ENCODE assay signal across 17 mouse cellular contexts in genomic region chr4:140203696-140204272, GRCm38 (mm10). TPM values are rescaled to one million over a fixed set of nuclear protein-coding genes. Genes with fewer than 3 reads are reported as not detected.
DNase-seq lines count a peak whose midpoint lies in the region; ATAC-seq and TF ChIP-seq lines count a peak whose summit lies in the region.
"Had no signal": no experiment of that assay in that cellular context is flagged by ENCODE, and none has a peak within 500 bp of the region (broad histone marks: within the 10 kb centered on the region; RNA-seq: fewer than 3 reads in every experiment).

No protein-coding gene starts in this region.

- no peak overlapping the region for H3K9ac ChIP-seq in forebrain, embryonic 12.5 days
- no peak overlapping the region for H3K9ac ChIP-seq in forebrain, embryonic 15.5 days (replicated peaks)
- H3K9ac ChIP-seq in midbrain, postnatal 0 days (replicated peaks; ENCODE audit: low read length, poor library complexity, severe bottlenecking), result no peak overlapping the region
- H3K9ac ChIP-seq: intestine, embryonic 15.5 days had no signal

- no peak overlapping the region for H3K4me3 ChIP-seq in forebrain, embryonic 12.5 days (replicated peaks)
- H3K4me3 ChIP-seq in forebrain, embryonic 15.5 days, result no peak overlapping the region
- no peak overlapping the region for H3K4me3 ChIP-seq in midbrain, embryonic 10.5 days
- no peak overlapping the region for H3K4me3 ChIP-seq in midbrain, postnatal 0 days (ENCODE audit: low read depth, low read length)
- no peak overlapping the region for H3K4me3 ChIP-seq in kidney, adult 2 months (ENCODE audit: insufficient read depth, low read depth, low read length)
- H3K4me3 ChIP-seq: intestine, embryonic 15.5 days had no signal

- H3K27me3 ChIP-seq in forebrain, embryonic 12.5 days, result no peaks in the 10 kb centered on the region
- H3K27me3 ChIP-seq in forebrain, embryonic 15.5 days, result no peaks in the 10 kb centered on the region
- peaks cover 11% of the 10 kb centered on the region for H3K27me3 ChIP-seq in midbrain, embryonic 10.5 days (ENCODE audit: low read depth, poor library complexity, severe bottlenecking)
- no peaks in the 10 kb centered on the region for H3K27me3 ChIP-seq in midbrain, postnatal 0 days (ENCODE audit: insufficient read depth, low read length)
- no peaks in the 10 kb centered on the region for H3K27me3 ChIP-seq in kidney, adult 2 months (replicated peaks; ENCODE audit: control insufficient read depth, insufficient read depth, low read length)
- H3K27me3 ChIP-seq: intestine, embryonic 15.5 days had no signal

- ATAC-seq in forebrain, embryonic 12.5 days (ENCODE audit: low FRiP score), result 0 out of 2 replicates have a peak, but pooled peaks have one; percentile 6
- ATAC-seq in forebrain, embryonic 15.5 days (replicated peaks), result no peak
- ATAC-seq in midbrain, postnatal 0 days (ENCODE audit: low FRiP score), result no peak
- ATAC-seq: activated CD4-positive, CD25-positive, alpha-beta regulatory T cell, adult 4 months; intestine, embryonic 15.5 days had no signal

- no peaks in the 10 kb centered on the region for H3K9me3 ChIP-seq in forebrain, embryonic 12.5 days
- H3K9me3 ChIP-seq in forebrain, embryonic 15.5 days, result no peaks in the 10 kb centered on the region
- no peaks in the 10 kb centered on the region; the same call in 1 of the 2 replicates for H3K9me3 ChIP-seq in midbrain, embryonic 10.5 days (replicated peaks)
- no peaks in the 10 kb centered on the region for H3K9me3 ChIP-seq in midbrain, postnatal 0 days (ENCODE audit: low read length)
- H3K9me3 ChIP-seq: intestine, embryonic 15.5 days had no signal

- H3K4me2 ChIP-seq in forebrain, embryonic 12.5 days, result no peak overlapping the region
- no peak overlapping the region for H3K4me2 ChIP-seq in forebrain, embryonic 15.5 days (replicated peaks)
- H3K4me2 ChIP-seq in midbrain, postnatal 0 days (ENCODE audit: low read depth, low read length, poor library complexity, severe bottlenecking), result no peak overlapping the region
- H3K4me2 ChIP-seq: heart, embryonic 11.5 days; intestine, embryonic 15.5 days; liver, embryonic 11.5 days had no signal

- H3K36me3 ChIP-seq in forebrain, embryonic 12.5 days (replicated peaks), result no peaks in the 10 kb centered on the region
- no peaks in the 10 kb centered on the region for H3K36me3 ChIP-seq in forebrain, embryonic 15.5 days
- no peaks in the 10 kb centered on the region for H3K36me3 ChIP-seq in midbrain, embryonic 10.5 days
- no peaks in the 10 kb centered on the region for H3K36me3 ChIP-seq in midbrain, postnatal 0 days (ENCODE audit: insufficient read depth, low read length)
- H3K36me3 ChIP-seq in kidney, adult 2 months (ENCODE audit: control insufficient read depth, insufficient read depth, low read length), result no peaks in the 10 kb centered on the region
- H3K36me3 ChIP-seq: intestine, embryonic 15.5 days had no signal

- TF ChIP-seq POLR2A in kidney, adult 2 months (IDR thresholded peaks at IDR 0.05; ENCODE audit: low read depth, low read length), result no peak

- peaks cover 9% of the 10 kb centered on the region for H3K4me1 ChIP-seq in forebrain, embryonic 12.5 days
- H3K4me1 ChIP-seq in forebrain, embryonic 15.5 days, result peaks cover 17% of the 10 kb centered on the region
- H3K4me1 ChIP-seq in midbrain, embryonic 10.5 days, result peaks cover 26% of the 10 kb centered on the region
- no peaks in the 10 kb centered on the region for H3K4me1 ChIP-seq in midbrain, postnatal 0 days (ENCODE audit: insufficient read depth, low read length)
- no peaks in the 10 kb centered on the region for H3K4me1 ChIP-seq in kidney, adult 2 months (ENCODE audit: control insufficient read depth, insufficient read depth, low read length)
- H3K4me1 ChIP-seq: intestine, embryonic 15.5 days had no signal

- DNase-seq in midbrain, embryonic 10.5 days (ENCODE audit: low spot score), result no peak
- DNase-seq in midbrain, postnatal 0 days (ENCODE audit: low spot score), result no peak
- peak; percentile 87 for DNase-seq in kidney, adult 2 months
- DNase-seq in kidney, postnatal 25 days, result peak; percentile 64 to 80
- DNase-seq in spleen, postnatal 4 days (ENCODE audit: low spot score in 2 of 2), result no peak
- DNase-seq: cerebellum, postnatal 25 days; gastrocnemius, postnatal 36 days; lung, postnatal 4 days; retina, postnatal 1 day; thymus, postnatal 25 days had no signal

- TF ChIP-seq CTCF in midbrain, postnatal 0 days (IDR thresholded peaks at IDR 0.05), result no peak
- TF ChIP-seq CTCF in kidney, adult 2 months (conservative IDR thresholded peaks at IDR 0.05; ENCODE audit: insufficient read depth, insufficient read length, low read depth, low read length), result no peak

- H3K27ac ChIP-seq in forebrain, embryonic 12.5 days, result no peak overlapping the region
- no peak overlapping the region for H3K27ac ChIP-seq in forebrain, embryonic 15.5 days (replicated peaks)
- H3K27ac ChIP-seq in midbrain, embryonic 10.5 days (replicated peaks), result 0 out of 2 replicates have a peak overlapping the region, but pooled peaks have one; percentile 23
- no peak overlapping the region for H3K27ac ChIP-seq in midbrain, postnatal 0 days (ENCODE audit: low read depth, low read length)
- no peak overlapping the region for H3K27ac ChIP-seq in kidney, adult 2 months (ENCODE audit: insufficient read depth, low read depth, low read length)
- H3K27ac ChIP-seq: intestine, embryonic 15.5 days had no signal

- WGBS in forebrain, embryonic 12.5 days, result 91% methylated on average over 12 of the region's 12 CpGs
- WGBS in forebrain, embryonic 15.5 days, result 79% methylated on average over 12 of the region's 12 CpGs
- 91% methylated on average over 12 of the region's 12 CpGs for WGBS in midbrain, embryonic 10.5 days
- 81% methylated on average over 12 of the region's 12 CpGs for WGBS in midbrain, postnatal 0 days
- 33% methylated on average over 12 of the region's 12 CpGs for WGBS in kidney, adult 2 months

RNA-seq across cellular contexts. Expression of gene Igsf21, which starts 42.8 kb away (rescaled TPM):
- 21.7 and 22.8 TPM in 2 replicates for polyA plus RNA-seq in forebrain, embryonic 12.5 days (2016; fragmentation: Nextera tagmentation; extraction: Ambion mirVana)
- 50.8 and 57.2 TPM in 2 replicates for polyA plus RNA-seq in forebrain, embryonic 15.5 days (2015; fragmentation: Nextera tagmentation; extraction: Ambion mirVana)
- polyA plus RNA-seq in midbrain, embryonic 10.5 days (2016; fragmentation: Nextera tagmentation; extraction: Ambion mirVana), result 9.5 and 19.8 TPM in 2 replicates
- 115 and 145 TPM in 2 replicates for total RNA-seq in midbrain, postnatal 0 days (2014; rRNA removed)
- polyA plus RNA-seq in midbrain, postnatal 0 days (2015; fragmentation: Nextera tagmentation; extraction: Ambion mirVana), result 146 TPM in 2 replicates
- polyA plus RNA-seq in kidney, adult 2 months (2012; rRNA removed), result 0.33 and 0.39 TPM in 2 replicates
- total RNA-seq: neutrophil, adult 5-6 weeks had no signal
- polyA plus RNA-seq: activated CD4-positive, CD25-positive, alpha-beta regulatory T cell, adult 4 months had no signal

Comparison
In these comparisons a context has a peak if more than half of its experiments do, and no peak if none do; other contexts are left out.
1. DNase-seq: peak in kidney, adult 2 months (single experiment) and kidney, postnatal 25 days (2 of 2); none in midbrain, embryonic 10.5 days (single experiment), midbrain, postnatal 0 days (single experiment) and spleen, postnatal 4 days (0 of 2).